Mouse (Mus musculus): ENCODE measurements around the gene Tshz2.

- no peak for TF ChIP-seq POLR2A (IDR thresholded peaks at IDR 0.05; ENCODE audit: control insufficient read depth, low read depth, low read length)
- no peak for TF ChIP-seq CTCF (IDR thresholded peaks at IDR 0.05; ENCODE audit: control insufficient read depth, insufficient read depth, insufficient replicate concordance, low read depth, low read length)
These were observed 204.3 kb downstream of the Tshz2 start for GRCm38 (mm10) chr2:169837031-169837605.
